Mouse (Mus musculus) cerebellum, adult (tissue): ENCODE data around the gene Hrg.
"Not testable (repeated sequence)": the region's sequence is repeated elsewhere in the genome, so short reads cannot be mapped to it uniquely, and the experiment has no call there.

Experiments used
- ATAC-seq: cut with Nextera tagmentation; 2 replicates; pipeline ENCODE4 v1.9.2; 2017; ENCODE audit warnings: mild to moderate bottlenecking, moderate library complexity, mixed read lengths; ENCODE audit not compliant: insufficient number of reproducible peaks, low FRiP score, low TSS enrichment

The Hrg gene

GRCm38 (mm10) chr16:22955397-22956084 is 4.7 kb downstream of the Hrg start:
- ATAC-seq, result no peak

- no peak for ATAC-seq
Observed at GRCm38 (mm10) chr16:22956085-22956439, 5.2 kb downstream of the Hrg start.

DNA sequence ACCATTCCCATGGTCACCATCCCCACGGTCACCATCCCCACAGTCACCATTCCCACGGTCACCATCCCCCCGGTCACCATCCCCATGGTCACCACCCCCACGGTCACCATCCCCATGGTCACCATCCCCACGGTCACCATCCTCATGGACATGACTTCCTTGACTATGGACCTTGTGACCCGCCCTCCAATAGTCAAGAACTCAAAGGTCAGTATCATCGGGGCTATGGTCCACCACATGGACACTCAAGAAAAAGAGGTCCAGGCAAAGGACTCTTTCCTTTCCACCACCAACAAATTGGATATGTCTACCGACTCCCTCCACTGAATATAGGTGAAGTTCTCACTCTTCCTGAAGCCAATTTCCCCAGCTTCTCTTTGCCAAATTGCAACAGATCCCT is 10.2 kb downstream of the Hrg start:
- no peak for ATAC-seq

GRCm38 (mm10) chr16:22962256-22962655 is 11.4 kb downstream of the Hrg start:
- no peak for ATAC-seq

DNA sequence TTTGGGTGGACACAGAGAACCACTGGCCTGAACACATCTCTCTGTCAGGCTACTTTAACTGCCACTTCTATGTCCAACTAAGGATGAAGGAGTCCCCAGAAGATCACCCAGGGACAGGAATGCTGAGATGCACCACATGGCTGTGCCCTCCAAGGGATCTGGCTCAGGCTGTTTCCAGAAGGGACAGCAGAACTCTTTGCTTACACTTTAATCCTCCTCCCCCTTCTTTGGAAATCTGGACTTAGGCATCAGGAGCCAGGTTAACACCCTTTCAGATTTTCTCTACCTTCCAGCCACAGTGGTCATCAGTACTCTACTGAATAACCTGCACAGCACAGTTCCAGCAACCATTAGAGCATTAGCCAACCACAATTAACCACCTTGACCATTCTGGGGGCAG is 12.4 kb downstream of the Hrg start:
- ATAC-seq, result no peak

DNA sequence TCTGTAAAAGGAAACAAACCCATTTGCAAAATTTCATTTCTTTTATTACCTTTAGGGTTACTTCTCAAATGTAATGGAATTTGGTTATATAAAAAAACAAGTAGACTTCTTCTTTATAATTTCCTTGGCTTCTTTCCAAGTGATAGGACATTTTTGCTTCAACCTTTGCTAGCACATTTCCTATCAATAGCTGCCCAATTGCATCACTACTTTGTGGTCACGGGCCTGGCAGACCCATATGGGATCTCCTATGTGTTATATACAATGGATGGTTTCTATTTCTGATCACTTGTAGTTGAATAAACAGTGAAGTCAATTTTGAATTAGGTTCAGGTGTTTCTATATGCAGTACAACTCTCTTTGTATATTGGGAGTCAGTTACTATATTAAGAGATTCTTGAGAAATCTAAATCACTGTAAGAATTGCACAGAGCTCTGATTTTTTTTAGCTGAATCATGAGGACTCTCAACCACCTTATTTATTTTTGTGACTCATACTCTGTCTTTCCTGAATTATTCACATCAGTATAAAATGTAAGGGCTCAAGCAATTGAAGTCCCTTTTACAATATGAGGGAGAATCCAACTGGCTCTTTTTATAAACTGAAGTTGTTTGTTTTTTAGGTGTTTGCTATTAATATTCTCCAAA is 16.6 kb downstream of the Hrg start:
- no peak for ATAC-seq

GRCm38 (mm10) chr16:22996951-22997350 is 46.1 kb downstream of the Hrg start:
- not testable (repeated sequence) for ATAC-seq
